ENCODE assay signal across 21 mouse cellular contexts in the genomic region with DNA sequence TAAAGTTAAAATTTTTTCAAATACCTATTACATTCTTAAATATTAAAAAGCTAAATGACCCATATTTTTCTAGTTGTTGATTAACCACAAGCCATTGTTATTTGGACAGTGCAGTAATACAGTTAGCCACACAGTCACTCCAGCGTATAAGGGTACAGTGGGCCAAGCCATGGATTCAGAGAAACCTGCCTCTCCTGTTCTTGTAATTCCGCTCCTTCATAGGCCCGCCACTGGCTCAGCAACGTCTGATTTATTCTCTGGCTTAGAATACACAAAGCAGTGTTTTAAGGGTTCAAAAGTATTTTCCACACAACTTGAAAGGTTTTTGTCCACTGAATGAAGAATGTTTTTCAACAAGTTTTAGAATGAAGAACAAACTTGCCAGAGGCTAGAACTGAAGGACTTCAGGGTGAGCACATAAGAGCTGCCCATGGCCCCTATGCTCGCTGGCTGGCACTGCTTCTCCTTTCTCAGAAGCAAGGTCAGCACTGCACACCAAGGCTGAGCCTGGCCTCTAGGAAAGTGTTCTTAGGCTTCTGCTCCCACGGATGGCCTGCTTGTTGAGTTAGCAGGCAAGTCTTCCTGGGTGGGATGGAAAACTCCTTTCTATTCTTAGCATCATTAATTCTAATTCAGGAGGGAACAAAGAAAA.
DNase-seq lines count a peak whose midpoint lies in the region; ATAC-seq lines count a peak whose summit lies in the region.
"Had no signal": no experiment of that assay in that cellular context is flagged by ENCODE, and none has a peak within 500 bp of the region (broad histone marks: within the 10 kb centered on the region; RNA-seq: fewer than 3 reads in every experiment).

No protein-coding gene starts in this region.

- no peak for ATAC-seq in hindbrain, embryonic 11.5 days (ENCODE audit: low FRiP score)
- no peak for ATAC-seq in hindbrain, embryonic 12.5 days (ENCODE audit: low FRiP score)
- no peak for ATAC-seq in midbrain, embryonic 14.5 days (ENCODE audit: low FRiP score, low TSS enrichment)
- ATAC-seq in hindbrain, embryonic 16.5 days: no peak
- ATAC-seq: forebrain, embryonic 15.5 days; intestine, postnatal 0 days had no signal

- 73% methylated on average over 6 of the region's 6 CpGs for WGBS in hindbrain, embryonic 11.5 days
- 68% methylated on average over 6 of the region's 6 CpGs for whole genome bisulfite sequencing in hindbrain, embryonic 12.5 days
- WGBS in midbrain, embryonic 10.5 days: 79% methylated on average over 6 of the region's 6 CpGs
- WGBS in midbrain, embryonic 14.5 days: 69% methylated on average over 6 of the region's 6 CpGs
- 69% methylated on average over 6 of the region's 6 CpGs for WGBS in hindbrain, embryonic 16.5 days

- H3K27ac ChIP-seq in hindbrain, embryonic 11.5 days (ENCODE audit: low read depth, low read length): 0 out of 2 replicates have a peak overlapping the region, but pooled peaks have one; percentile 25
- H3K27ac ChIP-seq in hindbrain, embryonic 12.5 days: no peak overlapping the region
- 0 out of 2 replicates have a peak overlapping the region, but pooled peaks have one; percentile 24 for H3K27ac ChIP-seq in midbrain, embryonic 10.5 days (replicated peaks)
- H3K27ac ChIP-seq in midbrain, embryonic 14.5 days (replicated peaks; ENCODE audit: low read depth, low read length): no peak overlapping the region
- peak overlapping the region; percentile 14; the same call in 1 of the 2 replicates for H3K27ac ChIP-seq in hindbrain, embryonic 16.5 days (ENCODE audit: low read depth, low read length)
- H3K27ac ChIP-seq: embryonic facial prominence, embryonic 12.5 days; forebrain, embryonic 15.5 days; kidney, embryonic 15.5 days had no signal

- H3K36me3 ChIP-seq in hindbrain, embryonic 11.5 days (ENCODE audit: control insufficient read depth, insufficient read depth, low read length): no peaks in the 10 kb centered on the region
- H3K36me3 ChIP-seq in hindbrain, embryonic 12.5 days: no peaks in the 10 kb centered on the region
- no peaks in the 10 kb centered on the region for H3K36me3 ChIP-seq in midbrain, embryonic 10.5 days
- H3K36me3 ChIP-seq in midbrain, embryonic 14.5 days (ENCODE audit: control insufficient read depth, insufficient read depth, low read length): no peaks in the 10 kb centered on the region
- H3K36me3 ChIP-seq in hindbrain, embryonic 16.5 days (ENCODE audit: control insufficient read depth, insufficient read depth, low read length): no peaks in the 10 kb centered on the region
- H3K36me3 ChIP-seq: embryonic facial prominence, embryonic 12.5 days; forebrain, embryonic 15.5 days; kidney, embryonic 15.5 days had no signal

- DNase-seq in hindbrain, embryonic 11.5 days (ENCODE audit: low spot score): no peak
- DNase-seq in midbrain, embryonic 10.5 days (ENCODE audit: low spot score): no peak
- DNase-seq in midbrain, embryonic 14.5 days: no peak
- DNase-seq in adrenal gland, postnatal 25 days: peak; percentile 40
- no peak for DNase-seq in urinary bladder, adult 18-20 months (ENCODE audit: low spot score in 2 of 2)
- DNase-seq: cerebellum, postnatal 10 days; gastrocnemius, postnatal 25 days; lung, adult 18-20 months; retina, postnatal 1 day; right cerebral cortex, postnatal 4 days; thymus, postnatal 25 days had no signal

- no peak overlapping the region for H3K4me2 ChIP-seq in hindbrain, embryonic 11.5 days (replicated peaks; ENCODE audit: low read depth, low read length)
- H3K4me2 ChIP-seq in hindbrain, embryonic 12.5 days (replicated peaks): no peak overlapping the region
- H3K4me2 ChIP-seq in midbrain, embryonic 14.5 days (ENCODE audit: low read length): no peak overlapping the region
- no peak overlapping the region for H3K4me2 ChIP-seq in hindbrain, embryonic 16.5 days (ENCODE audit: low read length)
- H3K4me2 ChIP-seq: embryonic facial prominence, embryonic 12.5 days; forebrain, embryonic 15.5 days; kidney, embryonic 15.5 days; liver, embryonic 11.5 days had no signal

- no peaks in the 10 kb centered on the region for H3K4me1 ChIP-seq in hindbrain, embryonic 11.5 days (replicated peaks; ENCODE audit: control insufficient read depth, insufficient read depth, low read length)
- H3K4me1 ChIP-seq in hindbrain, embryonic 12.5 days: peaks cover 3% of the 10 kb centered on the region; the same call in 1 of the 2 replicates
- H3K4me1 ChIP-seq in midbrain, embryonic 10.5 days: peaks cover 26% of the 10 kb centered on the region
- no peaks in the 10 kb centered on the region for H3K4me1 ChIP-seq in midbrain, embryonic 14.5 days (ENCODE audit: control insufficient read depth, insufficient read depth, low read length)
- no peaks in the 10 kb centered on the region for H3K4me1 ChIP-seq in hindbrain, embryonic 16.5 days (ENCODE audit: control insufficient read depth, insufficient read depth, low read depth, low read length)
- H3K4me1 ChIP-seq: forebrain, embryonic 15.5 days; megakaryocyte, embryonic 14.5 days had no signal

- no peak overlapping the region for H3K4me3 ChIP-seq in hindbrain, embryonic 11.5 days (ENCODE audit: low read depth, low read length)
- no peak overlapping the region for H3K4me3 ChIP-seq in hindbrain, embryonic 12.5 days
- H3K4me3 ChIP-seq in midbrain, embryonic 10.5 days: no peak overlapping the region
- H3K4me3 ChIP-seq in midbrain, embryonic 14.5 days (replicated peaks; ENCODE audit: low read depth, low read length): no peak overlapping the region
- H3K4me3 ChIP-seq in hindbrain, embryonic 16.5 days (ENCODE audit: low read length): no peak overlapping the region
- H3K4me3 ChIP-seq: embryonic facial prominence, embryonic 12.5 days; erythroblast, embryonic 14.5 days; forebrain, embryonic 15.5 days; kidney, embryonic 15.5 days; megakaryocyte, embryonic 14.5 days; myocyte had no signal

- no peak overlapping the region for H3K9ac ChIP-seq in hindbrain, embryonic 11.5 days (ENCODE audit: low read depth, low read length)
- no peak overlapping the region for H3K9ac ChIP-seq in hindbrain, embryonic 12.5 days
- no peak overlapping the region for H3K9ac ChIP-seq in midbrain, embryonic 14.5 days (replicated peaks; ENCODE audit: low read length)
- H3K9ac ChIP-seq in hindbrain, embryonic 16.5 days (ENCODE audit: low read depth, low read length): no peak overlapping the region
- H3K9ac ChIP-seq: embryonic facial prominence, embryonic 12.5 days; forebrain, embryonic 15.5 days; kidney, embryonic 15.5 days had no signal

- no peaks in the 10 kb centered on the region for H3K9me3 ChIP-seq in hindbrain, embryonic 11.5 days (ENCODE audit: control insufficient read depth, low read length)
- H3K9me3 ChIP-seq in hindbrain, embryonic 12.5 days (replicated peaks): no peaks in the 10 kb centered on the region
- no peaks in the 10 kb centered on the region for H3K9me3 ChIP-seq in midbrain, embryonic 10.5 days (replicated peaks)
- H3K9me3 ChIP-seq in midbrain, embryonic 14.5 days (ENCODE audit: control insufficient read depth, low read length): no peaks in the 10 kb centered on the region
- no peaks in the 10 kb centered on the region for H3K9me3 ChIP-seq in hindbrain, embryonic 16.5 days (ENCODE audit: control insufficient read depth, low read length)
- H3K9me3 ChIP-seq: embryonic facial prominence, embryonic 12.5 days; forebrain, embryonic 15.5 days; kidney, embryonic 15.5 days; megakaryocyte, embryonic 14.5 days had no signal

- H3K27me3 ChIP-seq in hindbrain, embryonic 11.5 days (ENCODE audit: control insufficient read depth, insufficient read depth, low read length): no peaks in the 10 kb centered on the region
- H3K27me3 ChIP-seq in hindbrain, embryonic 12.5 days: no peaks in the 10 kb centered on the region
- no peaks in the 10 kb centered on the region for H3K27me3 ChIP-seq in midbrain, embryonic 10.5 days (ENCODE audit: low read depth, poor library complexity, severe bottlenecking)
- H3K27me3 ChIP-seq in midbrain, embryonic 14.5 days (ENCODE audit: control insufficient read depth, insufficient read depth, low read length): no peaks in the 10 kb centered on the region
- no peaks in the 10 kb centered on the region for H3K27me3 ChIP-seq in hindbrain, embryonic 16.5 days (replicated peaks; ENCODE audit: control insufficient read depth, insufficient read depth, low read length)
- H3K27me3 ChIP-seq: embryonic facial prominence, embryonic 12.5 days; forebrain, embryonic 15.5 days; kidney, embryonic 15.5 days; megakaryocyte, embryonic 14.5 days had no signal

Comparison
In these comparisons a context has a peak if more than half of its experiments do, and no peak if none do; other contexts are left out.
1. H3K27ac ChIP-seq: peak in hindbrain, embryonic 11.5 days (single experiment), midbrain, embryonic 10.5 days (single experiment) and hindbrain, embryonic 16.5 days (single experiment); none in hindbrain, embryonic 12.5 days (single experiment) and midbrain, embryonic 14.5 days (single experiment).